13 mouse cellular contexts compared by ENCODE assay signal in the genomic region with DNA sequence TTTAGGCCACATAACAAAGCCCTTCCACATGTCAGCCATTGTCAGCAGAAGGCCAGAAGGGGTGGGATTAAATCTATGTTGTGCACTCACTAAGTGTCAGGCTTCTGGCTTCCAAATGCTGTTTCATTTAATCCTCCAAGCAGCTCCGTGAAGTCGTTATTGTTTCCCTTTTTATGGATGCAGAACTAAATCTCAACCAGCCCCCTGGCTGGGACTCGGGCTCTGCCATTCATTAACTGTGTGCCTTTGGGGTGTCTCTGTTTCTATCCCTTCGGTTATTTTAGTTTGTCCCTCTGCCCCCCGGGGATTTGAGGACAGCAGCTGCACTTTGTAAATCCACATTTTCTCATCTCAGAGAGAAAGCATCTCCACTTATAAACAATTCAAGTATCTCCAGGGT.
DNase-seq lines count a peak whose midpoint lies in the region; ATAC-seq and TF ChIP-seq lines count a peak whose summit lies in the region.
"Had no signal": no experiment of that assay in that cellular context is flagged by ENCODE, and none has a peak within 500 bp of the region (broad histone marks: within the 10 kb centered on the region; RNA-seq: fewer than 3 reads in every experiment).

No protein-coding gene starts in this region.

- peak overlapping the region; percentile 52; the same call in 1 of the 2 replicates for H3K27ac ChIP-seq in embryonic facial prominence, embryonic 10.5 days (replicated peaks)
- no peak overlapping the region for H3K27ac ChIP-seq in intestine, embryonic 16.5 days (ENCODE audit: low read length)
- peak overlapping the region; percentile 35; the same call in 1 of the 2 replicates for H3K27ac ChIP-seq in stomach, embryonic 15.5 days
- no peak overlapping the region for H3K27ac ChIP-seq in cerebellum, adult 2 months (ENCODE audit: insufficient read depth, low read length)
- H3K27ac ChIP-seq: forebrain, embryonic 12.5 days; heart, embryonic 13.5 days; neural tube, embryonic 12.5 days had no signal

- H3K4me1 ChIP-seq in embryonic facial prominence, embryonic 10.5 days, result peaks cover 48% of the 10 kb centered on the region
- no peaks in the 10 kb centered on the region for H3K4me1 ChIP-seq in intestine, embryonic 16.5 days (ENCODE audit: control insufficient read depth, insufficient read depth, low read length)
- H3K4me1 ChIP-seq in stomach, embryonic 15.5 days, result no peaks in the 10 kb centered on the region
- no peaks in the 10 kb centered on the region for H3K4me1 ChIP-seq in cerebellum, adult 2 months (ENCODE audit: control insufficient read depth, insufficient read depth, low read length)
- H3K4me1 ChIP-seq: forebrain, embryonic 12.5 days; heart, embryonic 13.5 days; neural tube, embryonic 12.5 days had no signal

- no peak overlapping the region for H3K9ac ChIP-seq in intestine, embryonic 16.5 days (ENCODE audit: low read depth, low read length)
- H3K9ac ChIP-seq in stomach, embryonic 15.5 days, result no peak overlapping the region
- H3K9ac ChIP-seq: forebrain, embryonic 12.5 days; heart, embryonic 13.5 days; neural tube, embryonic 12.5 days had no signal

- H3K4me2 ChIP-seq in intestine, embryonic 16.5 days (ENCODE audit: low read depth, low read length), result no peak overlapping the region
- no peak overlapping the region for H3K4me2 ChIP-seq in stomach, embryonic 15.5 days
- H3K4me2 ChIP-seq: forebrain, embryonic 12.5 days; heart, embryonic 13.5 days; liver, embryonic 11.5 days; neural tube, embryonic 12.5 days had no signal

- 0 out of 2 replicates have a peak, but pooled peaks have one; percentile 42 for ATAC-seq in intestine, embryonic 16.5 days
- no peak for ATAC-seq in stomach, embryonic 15.5 days (ENCODE audit: insufficient read depth, low FRiP score, low read depth)

- no peak for TF ChIP-seq CTCF in cerebellum, adult 2 months (IDR thresholded peaks at IDR 0.05; ENCODE audit: borderline replicate concordance, insufficient read depth, low read depth, low read length)

- H3K36me3 ChIP-seq in embryonic facial prominence, embryonic 10.5 days (replicated peaks), result no peaks in the 10 kb centered on the region
- H3K36me3 ChIP-seq in intestine, embryonic 16.5 days (ENCODE audit: control insufficient read depth, insufficient read depth, low read length), result no peaks in the 10 kb centered on the region
- no peaks in the 10 kb centered on the region for H3K36me3 ChIP-seq in stomach, embryonic 15.5 days
- H3K36me3 ChIP-seq: forebrain, embryonic 12.5 days; heart, embryonic 13.5 days; neural tube, embryonic 12.5 days had no signal

- no peaks in the 10 kb centered on the region for H3K9me3 ChIP-seq in embryonic facial prominence, embryonic 10.5 days
- no peaks in the 10 kb centered on the region for H3K9me3 ChIP-seq in intestine, embryonic 16.5 days (ENCODE audit: control insufficient read depth, low read length)
- no peaks in the 10 kb centered on the region for H3K9me3 ChIP-seq in stomach, embryonic 15.5 days
- H3K9me3 ChIP-seq: forebrain, embryonic 12.5 days; heart, embryonic 13.5 days; neural tube, embryonic 12.5 days had no signal

- DNase-seq in lung, postnatal 10 days, result peak; percentile 6
- DNase-seq in lung, postnatal 36 days, result no peak
- no peak for DNase-seq in embryonic facial prominence, embryonic 10.5 days (ENCODE audit: low spot score)
- no peak for DNase-seq in frontal cortex, postnatal 25 days (ENCODE audit: low spot score in 2 of 2)
- no peak for DNase-seq in gastrocnemius, postnatal 36 days
- DNase-seq in cerebellum, adult 2 months, result no peak
- DNase-seq: cerebellum, adult 8-10 months had no signal

- H3K4me3 ChIP-seq in embryonic facial prominence, embryonic 10.5 days, result no peak overlapping the region
- H3K4me3 ChIP-seq in intestine, embryonic 16.5 days (ENCODE audit: low read length), result no peak overlapping the region
- no peak overlapping the region for H3K4me3 ChIP-seq in stomach, embryonic 15.5 days (replicated peaks)
- no peak overlapping the region for H3K4me3 ChIP-seq in cerebellum, adult 2 months (replicated peaks; ENCODE audit: insufficient read depth, low read depth, low read length)
- H3K4me3 ChIP-seq: forebrain, embryonic 12.5 days; heart, embryonic 13.5 days; neural tube, embryonic 12.5 days had no signal

- intact Hi-C loops in gastrocnemius, postnatal 36 days (cut with DNase I), result loop anchor here (5.0 to 10.0 kb wide), 3 partner anchors 85 to 248 kb away; no protein-coding TSS in a partner anchor

- no peak for TF ChIP-seq POLR2A in cerebellum, adult 2 months (IDR thresholded peaks at IDR 0.05; ENCODE audit: borderline replicate concordance, insufficient read depth, low read length)

- H3K27me3 ChIP-seq in embryonic facial prominence, embryonic 10.5 days (replicated peaks; ENCODE audit: low read depth, poor library complexity, severe bottlenecking), result no peaks in the 10 kb centered on the region
- H3K27me3 ChIP-seq in intestine, embryonic 16.5 days (replicated peaks; ENCODE audit: control insufficient read depth, insufficient read depth, low read length), result no peaks in the 10 kb centered on the region
- H3K27me3 ChIP-seq in stomach, embryonic 15.5 days (replicated peaks), result no peaks in the 10 kb centered on the region
- H3K27me3 ChIP-seq in cerebellum, adult 2 months (ENCODE audit: control insufficient read depth, insufficient read depth, low read length), result no peaks in the 10 kb centered on the region
- H3K27me3 ChIP-seq: forebrain, embryonic 12.5 days; heart, embryonic 13.5 days; neural tube, embryonic 12.5 days had no signal

- WGBS in embryonic facial prominence, embryonic 10.5 days, result 50% methylated on average over 5 of the region's 5 CpGs
- WGBS in intestine, embryonic 16.5 days, result 48% methylated on average over 5 of the region's 5 CpGs
- WGBS in stomach, embryonic 15.5 days, result 47% methylated on average over 5 of the region's 5 CpGs
- WGBS in cerebellum, adult 2 months, result 52% methylated on average over 5 of the region's 5 CpGs

Comparison
In these comparisons a context has a peak if more than half of its experiments do, and no peak if none do; other contexts are left out.
1. H3K27ac ChIP-seq: peak in embryonic facial prominence, embryonic 10.5 days (single experiment) and stomach, embryonic 15.5 days (single experiment); none in intestine, embryonic 16.5 days (single experiment) and cerebellum, adult 2 months (single experiment).